Mouse (Mus musculus) forebrain, embryonic 15.5 days (tissue): ENCODE results near the gene Pkd1. TPM values are rescaled to one million over a fixed set of nuclear protein-coding genes. Genes with fewer than 3 reads are reported as not detected.

Experiments
- ATAC-seq: fragments of 200-750 bp; cut with Nextera tagmentation; replicated peaks from 2 replicates; pipeline ENCODE4 v1.8.0; 2017; ENCODE audit warnings: mild to moderate bottlenecking, moderate TSS enrichment, moderate library complexity
- H3K27ac ChIP-seq: fragments of 300-500 bp; sonication (generic); replicated peaks from 2 replicates; pipeline ENCODE4 v1.5.1; 2015; ENCODE audit warnings: mild to moderate bottlenecking, inconsistent platforms
- H3K27me3 ChIP-seq: fragments of 300-500 bp; sonication (generic); 2 replicates; pipeline ENCODE4 v1.6.1; 2015; ENCODE audit warnings: inconsistent platforms
- H3K36me3 ChIP-seq: fragments of 300-500 bp; sonication (generic); 2 replicates; pipeline ENCODE4 v1.6.1; 2015; ENCODE audit warnings: mild to moderate bottlenecking, inconsistent platforms
- H3K4me1 ChIP-seq: fragments of 300-500 bp; sonication (generic); 2 replicates; pipeline ENCODE4 v1.6.1; 2015; ENCODE audit warnings: inconsistent platforms
- H3K4me2 ChIP-seq: fragments of 300-500 bp; sonication (generic); replicated peaks from 2 replicates; pipeline ENCODE4 v1.6.1; 2015; ENCODE audit warnings: mild to moderate bottlenecking, inconsistent platforms
- H3K4me3 ChIP-seq: fragments of 300-500 bp; sonication (generic); 2 replicates; pipeline ENCODE4 v1.5.1; 2015; ENCODE audit warnings: mild to moderate bottlenecking, inconsistent platforms
- H3K9ac ChIP-seq: fragments of 300-500 bp; sonication (generic); replicated peaks from 2 replicates; pipeline ENCODE4 v1.6.1; 2015; ENCODE audit warnings: mild to moderate bottlenecking, inconsistent platforms
- H3K9me3 ChIP-seq: fragments of 300-500 bp; sonication (generic); 2 replicates; pipeline ENCODE4 v1.6.1; 2016; ENCODE audit warnings: inconsistent platforms
- WGBS: fragments of 180-500 bp; shearing (Covaris S2); methylation state at CpG from one replicate; pipeline ENCODE4 v1.1.7; 2015; ENCODE audit warnings: mixed read lengths; 5-methylcytosine and 5-hydroxymethylcytosine counted together
- polyA plus RNA-seq: library from polyadenylated mRNA; unstranded; fragments of >200 nt; fragmentation: Nextera tagmentation; extraction: Ambion mirVana; gene quantifications from 2 replicates; pipeline ENCODE4 v1.2.1, GENCODE M21; 2015

Pkd1 gene
- polyA plus RNA-seq, 1 experiment from 2014 or later = 22.9 TPM

DNA sequence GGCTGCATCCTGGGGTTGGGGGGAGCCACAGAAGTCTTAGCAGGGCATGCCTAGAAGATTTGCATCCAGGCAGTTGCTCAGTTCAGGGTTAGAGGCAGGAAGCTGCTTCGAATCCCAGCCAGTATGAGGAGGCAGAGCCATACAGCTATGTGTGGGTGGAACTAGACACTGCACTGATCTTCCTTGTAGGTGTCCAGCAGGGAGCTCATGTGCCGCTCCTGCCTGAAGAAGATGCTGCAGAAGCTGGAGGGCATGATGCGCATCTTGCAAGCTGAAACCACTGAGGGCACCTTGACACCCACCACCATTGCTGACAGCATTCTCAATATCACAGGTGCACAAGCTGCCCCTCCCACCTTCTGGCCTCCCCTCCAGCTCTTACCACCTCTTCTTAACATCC, 29.9 kb downstream of the Pkd1 start:
- Histone ChIP-seq H3K36me3 (peaks cover 66% of the 10 kb centered on the region), H3K4me2 (no peak overlapping the region), H3K4me1 (no peaks in the 10 kb centered on the region), H3K9ac (no peak overlapping the region), H3K27me3 (no peaks in the 10 kb centered on the region), H3K9me3 (no peaks in the 10 kb centered on the region), H3K27ac (no peak overlapping the region), H3K4me3 (no peak overlapping the region)
- WGBS = 96% methylated on average over 3 of the region's 3 CpGs
- no peak for ATAC-seq

- Histone ChIP-seq H3K9me3 (no peaks in the 10 kb centered on the region), H3K9ac (no peak overlapping the region), H3K4me3 (no peak overlapping the region), H3K27me3 (no peaks in the 10 kb centered on the region), H3K4me1 (no peaks in the 10 kb centered on the region), H3K36me3 (peaks cover 67% of the 10 kb centered on the region), H3K27ac (no peak overlapping the region), H3K4me2 (no peak overlapping the region)
- WGBS = 100% methylated on average over 2 of the region's 2 CpGs
- no peak for ATAC-seq
Measured at GRCm38 (mm10) chr17:24580287-24580686, 30.7 kb downstream of the Pkd1 start.

GRCm38 (mm10) chr17:24583599-24584460, 34.2 kb downstream of the Pkd1 start:
- H3K36me3 ChIP-seq = peaks cover 74% of the 10 kb centered on the region
- no peaks in the 10 kb centered on the region for H3K9me3 ChIP-seq
- ATAC-seq = no peak
- H3K4me3 ChIP-seq = no peak overlapping the region
- 61% methylated on average over 5 of the region's 5 CpGs for WGBS
- H3K27me3 ChIP-seq = no peaks in the 10 kb centered on the region
- no peak overlapping the region for H3K9ac ChIP-seq
- H3K27ac ChIP-seq = no peak overlapping the region
- H3K4me2 ChIP-seq = no peak overlapping the region
- no peaks in the 10 kb centered on the region for H3K4me1 ChIP-seq

- Histone ChIP-seq H3K9ac (no peak overlapping the region), H3K27ac (no peak overlapping the region), H3K4me2 (no peak overlapping the region), H3K9me3 (no peaks in the 10 kb centered on the region), H3K27me3 (no peaks in the 10 kb centered on the region), H3K36me3 (peaks cover 77% of the 10 kb centered on the region), H3K4me1 (no peaks in the 10 kb centered on the region), H3K4me3 (no peak overlapping the region)
- no peak for ATAC-seq
- WGBS = 83% methylated on average over 3 of the region's 3 CpGs
Measured at GRCm38 (mm10) chr17:24584520-24584919, 34.9 kb downstream of the Pkd1 start.

GRCm38 (mm10) chr17:24586532-24586931, 36.9 kb downstream of the Pkd1 start:
- no peak overlapping the region for H3K4me2 ChIP-seq
- H3K9me3 ChIP-seq = no peaks in the 10 kb centered on the region
- H3K27ac ChIP-seq = no peak overlapping the region
- H3K4me3 ChIP-seq = no peak overlapping the region
- H3K27me3 ChIP-seq = no peaks in the 10 kb centered on the region
- H3K9ac ChIP-seq = no peak overlapping the region
- WGBS = 95% methylated on average over 4 of the region's 4 CpGs
- H3K4me1 ChIP-seq = no peaks in the 10 kb centered on the region
- H3K36me3 ChIP-seq = peaks cover 75% of the 10 kb centered on the region
- no peak for ATAC-seq

GRCm38 (mm10) chr17:24590943-24591342, 41.3 kb downstream of the Pkd1 start:
- Histone ChIP-seq H3K27me3 (no peaks in the 10 kb centered on the region), H3K9me3 (no peaks in the 10 kb centered on the region), H3K27ac (no peak overlapping the region), H3K9ac (no peak overlapping the region), H3K4me3 (no peak overlapping the region), H3K4me1 (no peaks in the 10 kb centered on the region), H3K36me3 (peaks cover 85% of the 10 kb centered on the region), H3K4me2 (no peak overlapping the region)
- no peak for ATAC-seq
- 83% methylated on average over 3 of the region's 3 CpGs for WGBS

DNA sequence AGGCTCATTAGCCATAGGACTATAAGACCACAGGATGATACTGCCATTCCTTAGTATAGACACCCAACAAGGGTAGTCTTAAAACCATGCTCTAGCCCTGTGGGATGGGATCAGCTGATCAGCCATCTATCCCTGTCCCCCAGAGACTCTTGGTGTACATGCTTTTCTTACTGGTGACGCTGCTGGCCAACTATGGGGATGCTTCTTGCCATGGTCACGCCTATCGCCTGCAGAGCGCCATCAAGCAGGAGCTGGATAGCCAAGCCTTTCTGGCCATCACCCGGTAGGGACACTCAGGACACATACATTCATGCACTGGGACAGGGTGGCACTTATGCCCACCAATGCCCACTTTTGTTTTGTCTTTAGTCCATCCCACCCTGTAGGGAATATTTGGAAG, 42.1 kb downstream of the Pkd1 start:
- Histone ChIP-seq H3K4me1 (no peaks in the 10 kb centered on the region), H3K27me3 (no peaks in the 10 kb centered on the region), H3K9ac (no peak overlapping the region), H3K27ac (no peak overlapping the region), H3K36me3 (peaks cover 85% of the 10 kb centered on the region), H3K9me3 (no peaks in the 10 kb centered on the region), H3K4me3 (no peak overlapping the region), H3K4me2 (no peak overlapping the region)
- no peak for ATAC-seq
- 97% methylated on average over 5 of the region's 5 CpGs for WGBS

DNA sequence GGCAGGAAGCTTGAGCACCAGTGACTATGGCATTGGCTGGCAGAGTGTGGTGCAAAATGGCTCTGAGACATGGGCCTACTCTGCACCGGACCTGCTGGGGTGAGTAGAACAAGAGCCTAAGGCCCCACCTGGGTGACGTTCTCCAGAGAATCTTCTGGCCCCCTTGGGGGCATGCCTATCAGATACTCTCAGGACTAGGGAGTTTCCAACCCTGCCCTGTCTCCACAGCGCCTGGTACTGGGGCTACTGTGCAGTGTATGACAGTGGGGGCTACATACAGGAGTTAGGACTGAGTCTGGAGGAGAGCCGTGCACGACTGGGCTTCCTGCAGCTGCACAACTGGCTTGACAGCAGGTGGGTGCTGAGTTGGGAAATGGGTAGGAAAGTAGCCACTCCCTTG, 43.6 kb downstream of the Pkd1 start:
- 91% methylated on average over 5 of the region's 5 CpGs for WGBS

GRCm38 (mm10) chr17:24593992-24594890, 44.6 kb downstream of the Pkd1 start:
- Histone ChIP-seq H3K9ac (no peak overlapping the region), H3K27me3 (no peaks in the 10 kb centered on the region), H3K4me3 (no peak overlapping the region), H3K4me1 (no peaks in the 10 kb centered on the region), H3K27ac (no peak overlapping the region), H3K36me3 (peaks cover 92% of the 10 kb centered on the region), H3K9me3 (no peaks in the 10 kb centered on the region), H3K4me2 (no peak overlapping the region)
- 0 out of 2 replicates have a peak, but pooled peaks have one; percentile 36 for ATAC-seq
- 93% methylated on average over 26 of the region's 26 CpGs for WGBS

More for the DNA sequence above, 43.6 kb downstream of the Pkd1 start:
- Histone ChIP-seq H3K27ac (no peak overlapping the region), H3K9me3 (no peaks in the 10 kb centered on the region), H3K4me1 (no peaks in the 10 kb centered on the region), H3K4me3 (no peak overlapping the region), H3K27me3 (no peaks in the 10 kb centered on the region), H3K9ac (no peak overlapping the region), H3K36me3 (peaks cover 87% of the 10 kb centered on the region), H3K4me2 (no peak overlapping the region)
- ATAC-seq = no peak

DNA sequence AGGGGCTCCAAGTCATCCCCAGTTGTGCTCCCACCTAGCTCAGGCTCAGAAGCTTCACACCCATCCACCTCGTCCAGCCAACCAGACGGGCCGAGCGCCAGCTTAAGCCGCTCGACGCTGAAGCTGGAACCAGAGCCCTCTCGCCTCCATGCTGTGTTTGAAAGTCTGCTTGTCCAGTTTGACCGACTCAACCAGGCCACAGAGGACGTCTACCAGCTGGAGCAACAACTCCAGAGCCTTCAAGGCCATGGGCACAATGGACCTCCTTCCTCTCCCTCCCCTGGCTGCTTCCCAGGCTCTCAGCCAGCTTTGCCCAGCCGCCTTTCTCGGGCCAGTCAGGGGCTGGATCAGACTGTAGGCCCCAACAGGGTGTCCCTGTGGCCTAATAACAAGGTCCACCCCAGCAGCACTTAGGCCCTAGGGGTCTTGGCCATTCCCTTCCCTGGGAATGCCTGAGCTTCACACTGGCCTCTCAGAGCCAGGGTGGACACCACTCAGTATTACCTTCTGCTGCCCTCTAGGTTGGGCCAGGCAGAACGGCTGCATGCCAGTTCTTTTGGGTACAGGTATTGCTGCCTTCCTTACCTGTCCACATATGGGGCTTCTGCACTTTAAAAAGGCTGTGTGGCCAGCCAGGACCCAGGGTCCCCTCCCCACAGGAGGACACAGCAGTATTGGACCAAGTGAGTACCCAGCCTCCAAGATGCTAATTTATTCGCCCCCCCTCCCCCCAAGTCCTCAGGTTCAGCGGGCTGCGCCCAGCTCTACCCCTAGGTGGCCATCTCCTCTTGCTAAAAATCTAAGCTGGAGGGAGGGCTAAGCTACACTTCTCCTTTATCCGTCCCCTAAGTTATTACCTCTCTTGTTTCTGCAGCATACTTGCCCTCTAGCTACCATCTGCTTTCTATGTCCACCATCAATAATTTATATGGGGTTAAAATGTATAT, 45.8 kb downstream of the Pkd1 start:
- Histone ChIP-seq H3K4me1 (no peaks in the 10 kb centered on the region), H3K9me3 (no peaks in the 10 kb centered on the region), H3K36me3 (peaks cover 94% of the 10 kb centered on the region), H3K27me3 (no peaks in the 10 kb centered on the region), H3K27ac (no peak overlapping the region), H3K9ac (no peak overlapping the region), H3K4me3 (no peak overlapping the region), H3K4me2 (no peak overlapping the region)
- no peak for ATAC-seq
- 72% methylated on average over 17 of the region's 17 CpGs for WGBS

DNA sequence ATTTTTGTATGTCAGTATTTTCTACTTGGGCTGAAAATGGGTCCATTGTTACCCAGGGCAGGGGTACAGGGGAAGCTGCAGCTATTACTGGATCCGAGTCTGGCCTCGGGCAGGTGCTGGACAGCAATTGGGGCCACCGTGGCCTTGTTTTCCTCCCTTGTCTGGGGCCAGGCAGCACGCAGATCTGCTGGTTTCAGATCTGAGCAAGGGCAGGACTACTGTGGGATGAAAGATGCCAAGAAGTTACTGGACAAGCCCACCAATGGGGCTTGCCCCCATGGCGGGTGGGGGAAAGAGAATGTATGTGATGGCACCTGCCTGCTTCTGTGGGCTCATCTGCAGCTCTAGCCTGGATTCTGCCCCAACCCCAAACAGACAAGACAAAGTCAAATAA, 46.4 kb downstream of the Pkd1 start:
- 89% methylated on average over 5 of the region's 5 CpGs for WGBS

More for the DNA sequence above, 46.4 kb downstream of the Pkd1 start:
- Histone ChIP-seq H3K4me2 (no peak overlapping the region), H3K36me3 (peaks cover 87% of the 10 kb centered on the region), H3K27ac (no peak overlapping the region), H3K4me1 (no peaks in the 10 kb centered on the region), H3K4me3 (no peak overlapping the region), H3K9ac (no peak overlapping the region), H3K27me3 (no peaks in the 10 kb centered on the region), H3K9me3 (no peaks in the 10 kb centered on the region)
- ATAC-seq = no peak
